Mouse (Mus musculus) liver, postnatal 0 days (tissue): ENCODE measurements around the gene Ptn. TPM values are rescaled to one million over a fixed set of nuclear protein-coding genes. Genes with fewer than 3 reads are reported as not detected.

ENCODE experiments used
- ATAC-seq: fragments of 200-750 bp; cut with Nextera tagmentation; 2 replicates; pipeline ENCODE4 v1.8.0; 2017; ENCODE audit warnings: mild to moderate bottlenecking, moderate library complexity
- DNase-seq: peaks from one replicate; pipeline ENCODE4 v3.0.0-alpha.2; 2016
- H3K27ac ChIP-seq: fragments of 300-500 bp; sonication (generic); 2 replicates; pipeline ENCODE4 v1.5.1; 2014; ENCODE audit warnings: antibody characterized with exemption, moderate library complexity, mild to moderate bottlenecking, low read depth
- H3K27me3 ChIP-seq: fragments of 300-500 bp; sonication (generic); 2 replicates; pipeline ENCODE4 v1.6.1; 2014; ENCODE audit warnings: low read length, control low read depth, mixed read lengths; ENCODE audit not compliant: insufficient read depth
- H3K36me3 ChIP-seq: fragments of 300-500 bp; sonication (generic); replicated peaks from 2 replicates; pipeline ENCODE4 v1.6.1; 2014; ENCODE audit warnings: mild to moderate bottlenecking, control low read depth, low read length, moderate library complexity, mixed read lengths; ENCODE audit not compliant: insufficient read depth
- H3K4me1 ChIP-seq: fragments of 300-500 bp; sonication (generic); 2 replicates; pipeline ENCODE4 v1.6.1; 2014; ENCODE audit warnings: antibody characterized with exemption, mild to moderate bottlenecking, control low read depth; ENCODE audit not compliant: insufficient read depth
- H3K4me2 ChIP-seq: fragments of 300-500 bp; sonication (generic); 2 replicates; pipeline ENCODE4 v1.6.1; 2014; ENCODE audit warnings: low read depth, mild to moderate bottlenecking, low read length, moderate library complexity, mixed read lengths
- H3K4me3 ChIP-seq: fragments of 300-500 bp; sonication (generic); 2 replicates; pipeline ENCODE4 v1.5.1; 2014; ENCODE audit warnings: low read depth, low read length
- H3K9ac ChIP-seq: fragments of 300-500 bp; sonication (generic); replicated peaks from 2 replicates; pipeline ENCODE4 v1.6.1; 2014; ENCODE audit warnings: mild to moderate bottlenecking, moderate library complexity
- H3K9me3 ChIP-seq: fragments of 300-500 bp; sonication (generic); 2 replicates; pipeline ENCODE4 v1.6.1; 2016; ENCODE audit warnings: mild to moderate bottlenecking, control low read depth, low read length, mixed read lengths
- CTCF ChIP-seq: sonication (generic); IDR thresholded peaks from 2 replicates; pipeline ENCODE4 v1.5.1; 2016; ENCODE audit warnings: antibody characterized with exemption, low read depth
- EP300 ChIP-seq: IDR thresholded peaks from 2 replicates; pipeline ENCODE4 v1.6.1; 2016; ENCODE audit warnings: antibody characterized with exemption, low read depth, mild to moderate bottlenecking
- WGBS: fragments of 180-500 bp; shearing (Covaris S2); extraction: QIAGEN DNeasy Blood & Tissue Kit; methylation state at CpG from one replicate; pipeline ENCODE4 v1.1.7; 2014; ENCODE audit not compliant: insufficient replicate concordance; 5-methylcytosine and 5-hydroxymethylcytosine counted together
- polyA plus RNA-seq: library from polyadenylated mRNA; unstranded; fragments of >200 nt; fragmentation: Nextera tagmentation; extraction: Ambion mirVana; gene quantifications from 2 replicates; pipeline ENCODE4 v1.2.1, GENCODE M21; 2015

The Ptn gene
- polyA plus RNA-seq, 1 experiment from 2014 or later, result 3.6 TPM

DNA sequence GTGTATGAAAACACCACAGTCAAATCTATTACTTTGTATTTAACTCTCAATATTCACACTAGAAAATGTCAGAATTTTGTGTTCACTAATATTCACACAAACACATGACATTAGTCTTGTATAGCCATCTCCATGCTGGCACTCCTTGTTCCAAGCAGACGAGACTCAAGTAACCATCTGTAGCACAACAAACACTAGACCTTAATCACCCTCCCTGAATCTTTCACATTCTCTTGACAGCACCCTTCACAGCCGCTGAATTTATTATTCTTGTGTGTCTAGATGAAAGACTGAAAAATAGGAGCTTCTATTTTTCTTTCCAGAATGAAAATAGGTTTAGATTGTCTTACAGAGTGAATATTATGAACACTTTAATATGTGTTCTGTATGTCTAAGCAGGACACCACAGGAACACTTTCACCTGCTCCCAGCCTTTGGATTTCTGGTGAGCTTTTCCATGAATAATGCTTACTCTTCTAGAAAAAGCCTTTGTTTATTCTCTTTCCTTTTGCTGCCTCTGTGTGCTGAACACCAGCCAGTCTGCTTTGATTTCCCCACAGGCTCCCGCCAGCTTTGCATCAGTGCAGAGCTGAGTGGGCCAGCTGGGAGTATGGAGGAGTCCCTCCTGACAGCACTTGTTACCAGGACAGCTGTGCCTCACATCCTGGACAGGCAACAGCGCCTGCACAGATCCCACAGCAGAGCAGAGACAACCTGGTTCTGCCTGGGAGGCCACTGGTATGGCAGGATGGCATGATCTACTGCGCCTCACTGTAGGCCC is 87.1 kb downstream of the Ptn start:
- H3K4me1 ChIP-seq, result no peaks in the 10 kb centered on the region
- no peak for ATAC-seq
- TF ChIP-seq CTCF, result no peak
- TF ChIP-seq EP300, result no peak
- no peak overlapping the region for H3K4me3 ChIP-seq
- H3K9me3 ChIP-seq, result no peaks in the 10 kb centered on the region
- no peak overlapping the region for H3K9ac ChIP-seq
- no peak for DNase-seq
- no peaks in the 10 kb centered on the region for H3K36me3 ChIP-seq
- H3K27ac ChIP-seq, result no peak overlapping the region
- WGBS, result 66% methylated on average over 5 of the region's 5 CpGs
- no peaks in the 10 kb centered on the region for H3K27me3 ChIP-seq
- H3K4me2 ChIP-seq, result no peak overlapping the region

DNA sequence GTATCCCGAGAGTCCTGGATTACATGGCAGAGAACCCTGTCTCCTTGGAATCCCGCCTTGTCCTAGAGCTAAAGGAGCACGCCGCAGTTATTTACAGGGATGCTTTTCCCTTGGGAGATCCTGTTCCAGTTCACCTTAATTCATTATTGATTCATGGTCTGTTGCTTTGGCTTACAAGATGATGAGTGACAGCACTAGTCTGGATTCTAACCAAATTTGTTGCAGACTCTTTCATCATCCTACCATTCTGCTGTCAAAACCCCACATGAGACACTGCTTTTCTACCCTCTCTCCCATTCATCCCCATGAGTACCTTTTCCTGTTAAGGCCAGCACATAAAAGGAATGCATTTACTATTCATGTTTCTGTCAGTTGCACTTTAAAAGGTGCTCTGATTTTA is 96.7 kb downstream of the Ptn start:
- DNase-seq, result no peak
- TF ChIP-seq EP300, result no peak
- no peak for TF ChIP-seq CTCF
- no peak overlapping the region for H3K4me2 ChIP-seq
- no peak overlapping the region for H3K27ac ChIP-seq
- no peak for ATAC-seq
- H3K36me3 ChIP-seq, result no peaks in the 10 kb centered on the region
- no peak overlapping the region for H3K9ac ChIP-seq
- no peaks in the 10 kb centered on the region for H3K27me3 ChIP-seq
- H3K4me3 ChIP-seq, result no peak overlapping the region
- WGBS, result 82% methylated on average over 4 of the region's 4 CpGs
- H3K9me3 ChIP-seq, result no peaks in the 10 kb centered on the region
- no peaks in the 10 kb centered on the region for H3K4me1 ChIP-seq

DNA sequence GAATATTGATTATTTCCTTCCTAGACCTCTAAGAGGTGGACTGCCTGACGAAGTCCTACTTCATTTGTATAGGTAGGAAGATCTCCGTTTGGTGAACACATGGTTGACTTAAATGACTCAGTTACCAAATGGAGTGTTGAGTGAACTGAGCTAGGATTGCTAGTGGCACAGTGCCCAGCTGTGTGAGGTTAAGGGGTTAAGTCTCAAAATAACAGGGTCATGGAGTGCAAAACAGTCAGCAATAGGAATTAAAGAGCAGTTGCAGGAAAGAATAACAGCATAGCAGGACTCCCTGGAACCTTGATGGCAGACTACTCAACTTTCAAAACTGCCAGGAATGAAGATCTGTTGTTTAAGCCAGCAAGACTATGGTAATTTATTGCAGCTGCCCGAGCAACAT is 114.5 kb downstream of the Ptn start:
- Histone ChIP-seq H3K4me2 (no peak overlapping the region), H3K27me3 (no peaks in the 10 kb centered on the region), H3K36me3 (no peaks in the 10 kb centered on the region), H3K4me3 (no peak overlapping the region), H3K9ac (no peak overlapping the region), H3K9me3 (no peaks in the 10 kb centered on the region), H3K4me1 (no peaks in the 10 kb centered on the region), H3K27ac (no peak overlapping the region)
- DNase-seq, result no peak
- TF ChIP-seq EP300, result no peak
- TF ChIP-seq CTCF, result no peak
- ATAC-seq, result no peak
- 67% methylated on average over 3 of the region's 3 CpGs for WGBS

DNA sequence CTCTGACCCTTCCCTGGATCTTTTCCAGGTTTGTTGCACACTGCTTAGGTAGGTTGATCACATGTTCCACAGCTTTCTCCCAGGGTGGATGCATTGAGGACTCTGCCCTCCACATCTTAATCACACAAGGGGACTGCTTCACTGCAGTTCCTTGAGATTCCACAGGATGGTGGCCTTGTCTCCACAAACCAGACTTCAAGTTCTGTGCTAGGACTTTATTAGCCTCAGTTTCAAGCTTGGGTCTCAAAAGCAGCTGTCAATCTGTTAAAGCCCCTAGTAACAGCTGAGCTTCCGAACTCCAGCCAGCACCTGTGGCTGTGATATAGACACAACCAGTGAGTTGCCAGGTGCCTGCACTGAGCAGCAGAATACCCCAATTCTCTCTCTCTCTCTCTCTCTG is 118.5 kb downstream of the Ptn start:
- no peaks in the 10 kb centered on the region for H3K27me3 ChIP-seq
- no peaks in the 10 kb centered on the region for H3K9me3 ChIP-seq
- WGBS, result 31% methylated on average over 1 of the region's 1 CpGs
- H3K9ac ChIP-seq, result no peak overlapping the region
- H3K4me2 ChIP-seq, result no peak overlapping the region
- H3K36me3 ChIP-seq, result no peaks in the 10 kb centered on the region
- H3K4me1 ChIP-seq, result no peaks in the 10 kb centered on the region
- DNase-seq, result no peak
- ATAC-seq, result no peak
- no peak overlapping the region for H3K4me3 ChIP-seq
- H3K27ac ChIP-seq, result no peak overlapping the region
- TF ChIP-seq EP300, result no peak
- peak; percentile 63 for TF ChIP-seq CTCF

DNA sequence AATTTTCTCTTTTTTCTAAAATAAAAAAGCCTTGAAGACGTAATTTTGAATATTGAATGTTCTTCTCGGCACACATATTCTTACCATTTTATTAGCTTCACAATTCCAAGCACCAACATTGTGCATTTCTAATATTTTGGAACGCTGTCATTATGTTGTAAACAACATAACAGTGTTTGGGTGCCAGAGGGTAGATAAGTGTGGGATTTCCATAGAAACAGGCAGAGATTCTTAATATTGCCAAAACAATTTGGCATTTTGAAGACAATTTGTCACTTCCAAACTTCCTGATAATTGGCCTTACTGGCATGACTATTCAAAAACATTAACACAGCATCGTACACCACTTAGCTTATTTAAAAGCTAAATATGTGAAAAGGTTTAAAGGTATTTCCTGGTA is 119.1 kb downstream of the Ptn start:
- ATAC-seq (no peak), DNase-seq (no peak)
- Histone ChIP-seq H3K9ac (no peak overlapping the region), H3K4me1 (no peaks in the 10 kb centered on the region), H3K36me3 (no peaks in the 10 kb centered on the region), H3K4me2 (no peak overlapping the region), H3K9me3 (no peaks in the 10 kb centered on the region), H3K4me3 (no peak overlapping the region), H3K27me3 (no peaks in the 10 kb centered on the region), H3K27ac (no peak overlapping the region)
- no peak for TF ChIP-seq CTCF
- TF ChIP-seq EP300, result no peak
- WGBS, result 81% methylated on average over 4 of the region's 4 CpGs

DNA sequence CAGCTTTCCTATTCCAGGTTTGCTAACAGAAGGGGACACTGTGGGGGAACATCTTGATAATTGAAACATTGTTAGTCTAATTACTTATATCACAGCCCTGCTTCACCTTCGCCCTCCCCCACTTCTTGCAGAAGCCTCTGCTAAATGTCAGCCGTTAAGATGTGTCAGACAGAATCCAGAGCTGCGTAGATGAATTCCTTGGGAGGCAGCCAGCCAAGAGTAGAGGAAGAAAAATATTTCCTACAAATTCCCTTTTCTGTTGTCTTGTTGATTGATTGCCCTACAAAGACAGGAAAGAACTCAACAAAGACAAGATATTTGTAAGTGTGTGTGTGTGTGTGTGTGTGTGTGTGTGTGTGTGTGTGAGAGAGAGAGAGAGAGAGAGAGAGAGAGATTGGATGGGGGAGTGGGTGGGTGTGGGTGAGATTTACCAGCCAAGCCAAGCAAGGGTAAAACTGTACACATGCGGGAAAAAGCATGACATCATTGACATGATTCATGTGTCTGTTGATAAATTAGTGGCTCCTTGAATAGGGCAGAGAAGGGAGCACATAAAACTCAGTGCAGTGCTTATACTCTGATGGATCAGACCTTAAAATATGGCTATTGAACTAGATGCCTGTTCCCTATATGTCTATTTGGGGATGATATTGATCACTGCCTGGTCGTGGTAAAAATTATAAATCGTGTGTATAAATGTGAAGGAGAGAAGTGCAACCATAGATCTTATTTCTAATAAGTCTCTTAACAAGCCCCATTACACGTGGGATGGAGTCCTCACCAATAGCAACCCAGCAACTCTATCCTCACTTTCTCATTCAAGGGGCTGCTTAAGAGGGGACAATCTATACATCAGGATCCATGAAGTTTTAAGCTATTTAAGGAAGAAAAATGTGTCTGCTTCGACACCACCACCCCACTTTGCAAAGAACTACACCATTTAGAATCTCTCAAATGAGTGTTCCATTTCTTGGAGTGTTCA is 133.0 kb downstream of the Ptn start:
- Histone ChIP-seq H3K36me3 (no peaks in the 10 kb centered on the region), H3K27me3 (no peaks in the 10 kb centered on the region), H3K9ac (no peak overlapping the region), H3K27ac (no peak overlapping the region), H3K4me2 (no peak overlapping the region), H3K4me3 (no peak overlapping the region), H3K4me1 (no peaks in the 10 kb centered on the region), H3K9me3 (no peaks in the 10 kb centered on the region)
- TF ChIP-seq CTCF, result no peak
- TF ChIP-seq EP300, result peak; percentile 28; the same call in 1 of the 2 replicates
- DNase-seq (no peak), ATAC-seq (no peak)
- WGBS, result 52% methylated on average over 8 of the region's 8 CpGs
